Mouse (Mus musculus) cerebral cortex, adult 2 months (tissue): ENCODE data around the gene Daam2.

Experiments used
- WGBS: fragments of 180-500 bp; shearing (Covaris S2); methylation state at CpG from one replicate; pipeline ENCODE4 v1.1.7; 2018; 5-methylcytosine and 5-hydroxymethylcytosine counted together

Daam2 gene

GRCm38 (mm10) chr17:49531661-49532060, 32.5 kb downstream of the Daam2 start:
- WGBS: 50% methylated on average over 5 of the region's 5 CpGs

DNA sequence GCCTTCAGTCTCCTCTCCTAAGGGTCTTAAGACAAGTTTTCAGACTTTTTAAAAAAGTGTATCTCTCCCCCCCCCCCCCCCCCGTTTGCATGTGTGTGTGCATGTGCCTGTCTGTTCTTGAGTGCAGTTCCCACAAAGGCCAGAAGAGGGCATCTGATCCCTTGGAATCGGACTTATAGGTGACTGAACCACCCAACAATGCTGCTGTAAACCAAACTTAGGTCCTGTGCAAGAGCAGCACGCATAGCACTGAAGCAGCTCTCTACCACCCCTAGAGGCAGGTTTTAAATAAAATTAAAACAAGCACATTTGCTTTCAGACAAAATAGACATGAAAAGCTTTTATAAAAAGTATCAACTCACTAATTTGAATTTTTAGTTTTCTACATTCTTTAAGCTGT, 33.9 kb downstream of the Daam2 start:
- WGBS: 21% methylated on average over 3 of the region's 3 CpGs

DNA sequence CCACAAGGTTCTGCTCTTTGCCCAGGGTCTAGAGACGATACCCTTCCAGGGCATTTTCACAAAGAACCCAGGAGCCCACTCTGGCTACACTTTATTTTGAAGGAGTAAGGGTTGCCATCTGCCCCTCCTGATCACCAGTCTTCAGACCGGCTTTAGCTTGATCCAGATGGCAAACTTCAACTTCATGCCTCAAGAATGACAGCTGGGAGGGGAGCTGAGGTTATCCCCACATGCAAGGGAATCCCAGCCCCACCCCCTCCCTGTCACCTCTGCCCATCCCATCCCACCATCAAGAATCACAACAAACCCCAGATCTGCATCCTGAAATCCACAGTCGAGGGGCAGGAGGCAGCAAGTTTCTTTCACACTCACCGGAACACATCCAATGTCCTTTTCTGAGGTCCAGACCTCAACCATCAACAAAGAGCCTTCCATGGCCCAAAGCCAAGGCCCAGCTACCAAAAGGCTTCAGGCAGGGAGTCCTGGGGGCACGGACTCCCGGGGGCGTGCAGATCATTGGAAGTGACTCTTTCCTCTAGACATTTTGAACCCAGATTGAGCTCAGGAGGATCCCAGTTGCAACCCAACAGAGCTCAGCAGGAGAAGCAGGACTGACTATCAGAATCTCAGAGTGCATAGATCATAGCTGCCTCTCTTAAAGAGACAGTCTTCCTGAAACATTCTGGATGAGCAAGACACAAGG, 35.5 kb downstream of the Daam2 start:
- WGBS: 58% methylated on average over 7 of the region's 7 CpGs

- 60% methylated on average over 4 of the region's 4 CpGs for WGBS
These were observed 36.1 kb downstream of the Daam2 start for GRCm38 (mm10) chr17:49528033-49528432.

- WGBS: 65% methylated on average over 5 of the region's 5 CpGs
These were observed 37.6 kb downstream of the Daam2 start for GRCm38 (mm10) chr17:49526566-49526965.

DNA sequence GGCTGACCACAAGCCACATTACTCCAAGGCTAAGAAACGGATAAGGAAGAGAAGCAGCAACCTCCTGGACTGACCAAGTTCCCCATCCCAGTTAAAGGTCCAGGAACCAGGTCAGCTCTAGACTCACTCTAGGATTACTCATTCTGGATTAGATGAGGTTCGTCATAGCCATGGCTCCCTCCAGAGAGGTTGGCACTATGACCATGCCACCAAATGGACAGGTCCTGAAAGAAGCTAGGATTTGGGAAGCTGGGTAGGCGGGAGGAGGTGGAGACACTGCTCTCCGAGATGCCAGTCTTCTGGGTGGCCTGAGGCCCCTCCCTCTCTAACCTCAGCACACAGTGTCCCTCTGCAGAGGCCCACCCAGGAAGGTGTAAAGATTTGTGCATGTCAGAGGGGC, 38.2 kb downstream of the Daam2 start:
- 77% methylated on average over 4 of the region's 4 CpGs for WGBS

DNA sequence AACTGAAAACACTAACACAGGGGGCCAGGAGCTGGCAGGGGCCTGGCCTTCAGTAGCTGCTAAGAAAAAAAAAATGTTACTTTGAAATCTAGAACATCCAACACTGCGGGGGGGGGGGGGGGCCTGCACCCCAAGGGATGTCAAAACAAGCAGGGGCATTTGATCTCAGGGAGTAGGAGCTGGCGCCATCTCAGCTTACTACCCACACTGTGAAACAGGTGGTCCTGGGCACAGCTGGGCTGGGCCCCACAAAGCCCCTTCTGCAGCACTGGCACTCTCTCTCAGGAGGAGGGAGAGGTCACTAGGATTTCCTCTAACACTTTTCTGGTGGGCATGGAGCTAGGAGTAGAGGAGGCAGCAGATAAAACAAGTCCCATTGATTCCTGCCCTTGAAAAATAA, 39.6 kb downstream of the Daam2 start:
- WGBS: 65% methylated on average over 2 of the region's 2 CpGs

- WGBS: 26% methylated on average over 2 of the region's 2 CpGs
These were observed 41.7 kb downstream of the Daam2 start for GRCm38 (mm10) chr17:49522435-49522834.

GRCm38 (mm10) chr17:49522002-49522401, 42.1 kb downstream of the Daam2 start:
- 62% methylated on average over 7 of the region's 7 CpGs for WGBS

- WGBS: 65% methylated on average over 6 of the region's 6 CpGs
These were observed 43.5 kb downstream of the Daam2 start for GRCm38 (mm10) chr17:49520674-49521073.

- WGBS: 65% methylated on average over 7 of the region's 7 CpGs
These were observed 44.4 kb downstream of the Daam2 start for GRCm38 (mm10) chr17:49519576-49520247.

DNA sequence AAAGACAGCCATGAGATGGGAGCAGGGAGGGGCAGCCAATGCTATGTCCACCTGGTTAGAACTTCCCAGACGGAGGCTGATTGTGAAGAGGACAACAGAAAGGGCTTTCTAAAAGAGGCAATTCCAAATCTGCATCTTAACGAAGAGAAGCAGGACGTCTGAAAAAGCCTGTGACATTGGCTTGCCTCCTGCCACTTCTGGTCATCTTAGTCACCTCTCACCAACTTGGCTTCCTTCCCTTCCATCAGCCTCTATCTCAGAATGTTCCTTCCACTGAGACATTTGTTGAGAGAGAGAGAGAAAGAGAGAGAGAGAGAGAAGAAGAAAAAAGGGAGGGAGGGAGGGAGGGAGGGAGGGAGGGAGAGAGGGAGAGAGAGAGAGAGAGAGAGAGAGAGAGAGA, 47.1 kb downstream of the Daam2 start:
- 70% methylated on average over 3 of the region's 3 CpGs for WGBS

DNA sequence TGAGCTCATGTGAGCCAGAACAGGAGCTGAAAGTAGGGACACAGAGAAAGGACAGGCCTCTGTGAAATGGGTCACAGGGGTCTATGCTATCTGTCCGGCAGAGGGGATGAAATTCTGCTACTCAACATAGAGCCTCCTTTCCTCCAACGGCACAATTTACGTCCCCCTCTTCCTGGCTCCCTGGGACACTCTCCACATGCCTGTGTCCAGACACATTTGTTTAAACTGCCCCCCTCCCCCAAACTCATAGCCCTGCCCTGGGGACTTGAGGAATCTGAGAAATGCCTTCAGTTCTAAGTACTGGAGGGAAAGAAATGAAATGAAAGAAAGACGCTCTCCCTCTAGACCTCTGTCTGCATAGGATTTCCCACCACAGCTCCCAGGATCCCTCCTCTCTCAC, 48.5 kb downstream of the Daam2 start:
- 70% methylated on average over 4 of the region's 4 CpGs for WGBS

- 81% methylated on average over 3 of the region's 3 CpGs for WGBS
These were observed 49.0 kb downstream of the Daam2 start for GRCm38 (mm10) chr17:49515141-49515540.

GRCm38 (mm10) chr17:49512671-49513085, 51.5 kb downstream of the Daam2 start:
- WGBS: 25% methylated on average over 5 of the region's 5 CpGs

DNA sequence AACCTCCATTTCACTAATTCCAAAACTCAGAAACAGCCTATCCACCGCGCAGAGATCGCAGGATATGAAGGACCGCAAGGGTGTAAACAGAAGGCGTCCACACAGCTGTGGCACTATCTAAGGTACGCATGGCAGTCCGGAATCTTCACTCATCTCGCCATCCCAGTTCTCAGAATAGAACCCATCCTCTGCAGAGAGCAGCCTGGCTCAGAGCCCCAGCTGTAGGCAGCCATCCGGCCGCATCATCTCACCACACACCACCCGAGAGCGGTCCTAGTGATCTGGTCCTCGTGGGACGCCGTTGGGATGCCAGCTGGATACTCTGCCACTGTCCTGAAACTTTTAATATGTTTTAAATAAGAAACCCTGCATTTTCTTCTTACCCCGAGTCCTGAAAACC, 54.7 kb downstream of the Daam2 start:
- WGBS: 69% methylated on average over 16 of the region's 16 CpGs

- 65% methylated on average over 6 of the region's 6 CpGs for WGBS
These were observed 60.8 kb downstream of the Daam2 start for GRCm38 (mm10) chr17:49503246-49503900.

GRCm38 (mm10) chr17:49500234-49500633, 63.9 kb downstream of the Daam2 start:
- 57% methylated on average over 2 of the region's 2 CpGs for WGBS

DNA sequence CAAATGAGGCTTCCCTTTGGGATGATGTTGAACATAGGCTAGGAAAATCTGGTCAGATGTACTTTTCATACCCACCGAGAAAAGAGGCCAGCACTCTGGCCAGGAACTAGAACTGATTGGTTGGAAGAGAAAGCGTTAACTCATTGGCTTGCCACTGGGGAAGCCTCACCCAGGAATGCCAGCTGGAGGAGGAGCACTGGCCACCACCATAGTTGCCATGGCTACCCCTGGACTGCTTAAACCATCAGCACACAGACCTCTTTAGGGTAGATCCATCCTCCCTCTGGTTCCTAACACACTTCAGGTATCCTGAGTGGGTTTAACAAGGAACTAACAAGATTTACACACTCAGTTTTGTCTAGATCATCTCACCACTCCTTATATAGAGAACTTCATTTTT, 64.5 kb downstream of the Daam2 start:
- WGBS: 64% methylated on average over 2 of the region's 2 CpGs

DNA sequence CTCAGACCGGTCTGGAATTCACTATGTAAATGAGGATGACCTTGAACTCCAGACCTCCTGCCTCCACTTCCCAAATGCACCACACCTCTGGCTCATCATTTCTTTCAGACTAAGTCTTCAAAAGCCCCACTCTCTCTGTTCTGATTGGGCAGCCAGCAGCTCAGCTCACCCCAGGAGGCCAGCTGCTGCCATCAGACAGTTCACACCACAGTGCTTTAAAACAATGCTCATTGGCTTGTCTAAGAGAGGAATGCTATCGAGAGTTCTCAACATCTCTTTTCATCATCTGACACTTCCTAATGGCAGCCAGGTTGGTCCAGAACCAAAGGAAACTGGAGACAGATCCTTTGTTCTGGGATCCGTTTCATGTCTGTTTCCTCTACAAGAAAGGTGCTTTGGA, 66.0 kb downstream of the Daam2 start:
- 75% methylated on average over 3 of the region's 3 CpGs for WGBS

- 95% methylated on average over 4 of the region's 4 CpGs for WGBS
These were observed 70.9 kb downstream of the Daam2 start for GRCm38 (mm10) chr17:49493276-49493675.

DNA sequence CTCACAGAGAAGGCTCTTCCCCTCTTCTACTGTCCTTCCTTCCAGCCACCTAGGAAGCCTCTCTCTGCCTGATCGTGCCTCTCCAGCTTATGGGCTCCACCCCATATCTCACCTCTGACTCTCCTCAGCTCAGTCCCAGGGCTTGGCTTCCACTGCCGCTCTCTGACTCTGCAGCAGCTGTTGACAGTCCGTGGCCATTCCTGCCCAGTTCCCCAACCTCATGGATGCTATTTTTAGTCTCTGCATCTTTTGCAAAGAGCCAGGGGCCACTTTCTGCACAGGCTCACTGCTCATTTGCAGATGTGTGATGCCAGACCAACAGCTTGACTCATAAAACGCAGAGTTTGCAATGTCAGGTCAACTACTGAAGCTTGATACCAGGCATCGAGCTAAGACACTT, 75.0 kb downstream of the Daam2 start:
- WGBS: 76% methylated on average over 5 of the region's 5 CpGs

DNA sequence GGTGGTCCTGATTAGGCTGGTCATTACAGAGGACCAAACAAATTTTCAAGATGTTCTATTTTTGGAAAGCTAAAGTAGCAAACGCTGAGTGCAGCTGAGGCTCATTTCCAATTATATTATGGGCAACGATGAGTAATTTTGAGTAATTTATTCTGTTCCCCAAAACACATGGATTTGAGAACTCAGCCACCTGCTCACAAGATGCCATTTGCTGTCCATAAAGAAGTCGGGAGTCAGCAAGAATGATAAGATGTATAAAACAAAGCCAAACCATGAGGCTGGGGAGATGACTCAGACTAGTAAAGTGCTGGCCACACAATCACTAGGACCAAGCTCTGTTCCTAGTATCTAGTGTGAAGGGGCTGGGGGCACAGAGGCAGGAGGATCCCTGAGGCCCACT, 79.7 kb downstream of the Daam2 start:
- 40% methylated on average over 3 of the region's 3 CpGs for WGBS
